Mouse (Mus musculus) left cerebral cortex, postnatal 4 days (tissue): ENCODE data around the gene Fibcd1. TPM values are rescaled to one million over a fixed set of nuclear protein-coding genes. Genes with fewer than 3 reads are reported as not detected.

Source experiments
- DNase-seq: peaks from one replicate; pipeline ENCODE4 v3.0.0-alpha.2; 2022
- intact Hi-C: fragments of 180-260 bp; cut with DNase I; formaldehyde crosslinking; loops from one replicate; pipeline ENCODE4 v1.15.1; 2025
- total RNA-seq, 2 experiments: library from RNA; stranded (reverse); gene quantifications; 2 replicates each; pipeline ENCODE4 v1.2.3; 2021

The Fibcd1 gene
- total RNA-seq, 2 experiments from 2014 or later: 3.9 to 9.9 TPM

- intact Hi-C loops: no loop called here
- no peak for DNase-seq
Measured at GRCm38 (mm10) chr2:31779258-31779657, 66.5 kb downstream of the Fibcd1 start.

GRCm38 (mm10) chr2:31776479-31776878 lies 69.3 kb downstream of the Fibcd1 start:
- intact Hi-C loops: no loop called here
- no peak for DNase-seq

DNA sequence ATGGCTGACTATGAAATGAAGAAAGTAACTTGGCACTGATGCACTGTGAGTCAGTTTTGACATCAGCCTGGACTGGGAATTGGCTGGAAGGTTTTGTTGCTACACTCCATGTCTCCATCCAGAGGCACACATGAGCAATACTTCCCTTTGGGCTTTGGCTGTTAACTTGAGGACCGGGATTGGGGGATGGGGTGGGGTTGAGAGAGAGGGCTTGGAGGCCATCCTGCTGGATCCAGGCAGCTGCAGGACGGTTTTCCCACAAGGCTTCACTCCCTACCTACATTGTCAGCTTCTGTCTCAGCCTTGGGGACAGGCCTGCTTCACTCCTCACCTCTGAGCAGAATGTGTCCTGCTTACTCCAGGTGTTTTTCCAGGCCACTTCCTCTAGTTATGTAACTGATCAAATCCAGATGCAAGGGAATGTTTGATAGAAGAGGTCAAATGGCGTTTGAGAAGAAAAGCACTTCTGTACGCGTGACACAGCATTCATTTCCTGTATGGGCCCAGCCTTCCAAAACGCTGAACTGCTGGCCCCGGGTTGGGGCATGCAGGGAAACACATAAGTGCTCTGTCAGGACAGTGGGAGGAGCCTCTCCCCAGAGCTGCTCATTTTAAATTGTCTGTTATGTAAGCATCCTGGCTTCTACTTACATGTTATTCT lies 74.9 kb downstream of the Fibcd1 start:
- intact Hi-C loops: no loop called here
- no peak for DNase-seq

DNA sequence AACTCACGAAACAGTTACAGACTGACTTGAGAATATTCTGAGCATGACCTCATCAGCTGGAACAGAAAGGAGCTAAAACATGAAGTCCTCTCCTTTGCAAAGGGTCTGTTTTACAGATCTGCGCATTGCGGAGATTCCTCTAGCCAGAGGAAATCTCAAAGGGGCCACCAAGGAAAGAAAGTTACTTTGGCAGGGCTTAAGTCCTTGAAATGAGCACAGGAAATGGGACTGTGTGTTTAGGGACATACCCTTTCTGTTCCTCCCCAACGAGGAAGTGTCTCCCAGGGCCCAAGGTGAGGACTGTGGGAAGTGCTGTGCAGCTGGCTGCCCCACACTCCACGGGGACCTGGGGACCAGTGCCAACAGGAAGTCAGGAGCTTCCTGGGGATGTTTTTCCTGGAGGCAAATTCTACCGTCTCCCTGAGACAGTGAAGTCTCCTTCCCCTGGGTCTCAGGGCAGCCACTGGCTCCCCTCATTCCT lies 76.1 kb downstream of the Fibcd1 start:
- DNase-seq: no peak
- intact Hi-C loops: no loop called here

- no peak for DNase-seq
- intact Hi-C loops: no loop called here
Measured at GRCm38 (mm10) chr2:31769115-31769514, 76.7 kb downstream of the Fibcd1 start.

DNA sequence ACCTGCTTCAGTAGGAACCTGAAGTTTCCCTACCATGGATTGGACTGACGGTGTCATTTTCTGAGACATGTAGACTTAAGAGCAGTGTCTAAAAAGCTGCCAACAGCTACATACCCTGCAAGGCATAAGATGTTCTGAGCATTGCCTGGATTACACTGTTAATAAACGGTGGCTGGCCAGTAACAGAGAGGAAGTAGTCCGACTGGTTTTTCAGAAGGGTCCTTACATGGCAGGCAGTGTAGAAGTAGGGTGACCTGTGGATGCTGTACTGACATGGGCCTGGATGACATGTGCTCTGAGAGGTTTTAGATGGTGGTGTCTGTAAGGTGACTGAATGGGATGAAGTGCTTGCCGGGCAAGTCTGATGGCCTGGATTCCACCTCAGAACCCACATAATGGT lies 78.0 kb downstream of the Fibcd1 start:
- DNase-seq: no peak
- intact Hi-C loops: no loop called here

GRCm38 (mm10) chr2:31767104-31767503 lies 78.7 kb downstream of the Fibcd1 start:
- intact Hi-C loops: no loop called here
- no peak for DNase-seq

Other genes with a start within 250 kb of the Fibcd1 start
- gene Prdm12, start 206.0 kb downstream of the Fibcd1 start, total RNA-seq: under 1 TPM; 0.44 to 0.64 TPM
- 10 to 100 TPM; 28.4 to 29.0 TPM for gene Exosc2, start 175.3 kb downstream of the Fibcd1 start, total RNA-seq
- 10 to 100 TPM; 51.3 to 54.4 TPM for gene Abl1, start 157.6 kb downstream of the Fibcd1 start, total RNA-seq
- not detected for gene Qrfp, start 35.4 kb downstream of the Fibcd1 start, total RNA-seq
- 10 to 100 TPM; 11.8 to 12.7 TPM for gene Lamc3, start 41.3 kb upstream of the Fibcd1 start, total RNA-seq
- 10 to 100 TPM; 10.5 to 14.1 TPM for gene Aif1l, start 104.1 kb upstream of the Fibcd1 start, total RNA-seq
- gene Nup214, start 128.4 kb upstream of the Fibcd1 start, total RNA-seq: 10 to 100 TPM; 54.0 to 59.8 TPM
- under 1 TPM; 0.70 to 0.92 TPM for gene Fam78a, start 238.9 kb upstream of the Fibcd1 start, total RNA-seq
- gene Plpp7, start 249.5 kb upstream of the Fibcd1 start, total RNA-seq: 10 to 100 TPM; 18.1 to 18.3 TPM